Mouse (Mus musculus) spleen, adult 2 months (tissue): Measurements from ENCODE around the gene Ubap1l.

ENCODE experiments used
- CTCF ChIP-seq: fragments of 200-500 bp; IDR thresholded peaks from 2 replicates; pipeline ENCODE4 v1.5.1; 2011; ENCODE audit warnings: mild to moderate bottlenecking, inconsistent platforms; ENCODE audit not compliant: insufficient read depth, insufficient read length, insufficient replicate concordance; ENCODE audit errors: extremely low read depth
- POLR2A ChIP-seq: fragments of 200-500 bp; IDR thresholded peaks from 2 replicates; pipeline ENCODE4 v1.6.1; 2011; ENCODE audit warnings: low read depth, low read length, inconsistent platforms

DNA sequence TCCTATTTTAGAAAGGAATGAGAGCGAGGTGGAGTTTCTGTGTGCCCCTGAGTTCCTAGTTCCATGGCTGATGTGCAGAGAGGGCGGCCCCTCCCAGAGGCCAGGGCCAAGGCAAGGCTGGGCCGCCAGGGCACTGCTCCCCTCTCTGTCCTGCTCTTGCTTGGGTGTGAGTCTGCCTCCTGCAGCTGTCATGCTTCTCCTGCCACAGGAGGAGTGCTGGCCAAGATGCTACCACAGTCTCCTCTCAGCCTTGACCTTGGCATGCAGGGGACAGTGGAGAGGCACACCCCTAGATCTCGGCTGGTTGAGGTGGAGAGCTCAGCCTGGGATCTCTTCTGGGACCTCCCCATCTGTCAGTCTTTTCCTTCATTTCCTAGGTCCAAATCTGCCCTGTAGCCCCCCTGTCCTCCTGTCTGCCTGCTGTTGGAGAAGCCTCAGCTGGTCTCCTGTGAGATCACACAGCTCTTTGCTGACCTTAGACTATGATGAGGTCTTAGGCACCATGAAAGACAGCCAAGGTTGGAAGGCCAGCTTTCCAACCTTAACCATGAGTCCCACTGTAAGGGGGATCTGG is 20.3 kb downstream of the Ubap1l start:
- no peak for TF ChIP-seq CTCF
- TF ChIP-seq POLR2A, result no peak
